Mouse (Mus musculus): ENCODE measurements around the gene Chic1. TPM values are rescaled to one million over a fixed set of nuclear protein-coding genes. Genes with fewer than 3 reads are reported as not detected.

Chic1 gene
- polyA plus RNA-seq, 1 experiment from 2014 or later: 4.2 TPM

GRCm38 (mm10) chrX:103438023-103438422 lies 81.7 kb downstream of the Chic1 start:
- H3K9ac ChIP-seq: no peak overlapping the region
- no peak overlapping the region for H3K27ac ChIP-seq
- no peaks in the 10 kb centered on the region for H3K36me3 ChIP-seq
- H3K27me3 ChIP-seq: peaks cover 41% of the 10 kb centered on the region
- ATAC-seq (ENCODE audit: insufficient number of reproducible peaks, insufficient read depth, low FRiP score, low TSS enrichment, low read depth): no peak
- WGBS: 21% methylated on average over 9 of the region's 9 CpGs
- no peaks in the 10 kb centered on the region for H3K9me3 ChIP-seq
- H3K4me1 ChIP-seq: no peaks in the 10 kb centered on the region
- no peak overlapping the region for H3K4me3 ChIP-seq
- no peak overlapping the region for H3K4me2 ChIP-seq

- Histone ChIP-seq H3K4me1 (no peaks in the 10 kb centered on the region), H3K27me3 (peaks cover 43% of the 10 kb centered on the region)
Observed at GRCm38 (mm10) chrX:103440803-103441202, 84.5 kb downstream of the Chic1 start.

GRCm38 (mm10) chrX:103443755-103444154 lies 87.5 kb downstream of the Chic1 start:
- Histone ChIP-seq H3K9me3 (no peaks in the 10 kb centered on the region), H3K4me3 (no peak overlapping the region), H3K4me2 (no peak overlapping the region), H3K36me3 (no peaks in the 10 kb centered on the region), H3K27ac (no peak overlapping the region), H3K9ac (no peak overlapping the region), H3K4me1 (no peaks in the 10 kb centered on the region), H3K27me3 (peaks cover 48% of the 10 kb centered on the region)
- no peak for ATAC-seq (ENCODE audit: insufficient number of reproducible peaks, insufficient read depth, low FRiP score, low TSS enrichment, low read depth)
- WGBS: 35% methylated on average over 7 of the region's 7 CpGs

More at GRCm38 (mm10) chrX:103440803-103441202, 84.5 kb downstream of the Chic1 start:
- Histone ChIP-seq H3K4me3 (no peak overlapping the region), H3K9ac (no peak overlapping the region), H3K27ac (no peak overlapping the region), H3K36me3 (no peaks in the 10 kb centered on the region), H3K9me3 (no peaks in the 10 kb centered on the region), H3K4me2 (no peak overlapping the region)
- 0% methylated on average over 1 of the region's 1 CpGs for WGBS
- ATAC-seq (ENCODE audit: insufficient number of reproducible peaks, insufficient read depth, low FRiP score, low TSS enrichment, low read depth): no peak

Other genes with a start within 250 kb of the Chic1 start
- 3.3 and 3.8 TPM in 2 replicates for gene Nap1l2, start 169.8 kb upstream of the Chic1 start, polyA plus RNA-seq (2015; fragmentation: Nextera tagmentation; extraction: Ambion mirVana)
- not detected in 2 replicates for gene Cdx4, start 35.1 kb upstream of the Chic1 start, polyA plus RNA-seq (2015; fragmentation: Nextera tagmentation; extraction: Ambion mirVana)
- 0.53 and 0.80 TPM in 2 replicates for gene Tsx, start 58.0 kb downstream of the Chic1 start, polyA plus RNA-seq (2015; fragmentation: Nextera tagmentation; extraction: Ambion mirVana)
- not detected in 2 replicates for gene Gm26992, start 65.5 kb downstream of the Chic1 start, polyA plus RNA-seq (2015; fragmentation: Nextera tagmentation; extraction: Ambion mirVana)

Data from embryonic facial prominence, embryonic 13.5 days (tissue).